Mouse (Mus musculus) MEL (cell line): ENCODE measurements around the gene Maml2. TPM values are rescaled to one million over a fixed set of nuclear protein-coding genes. Genes with fewer than 3 reads are reported as not detected.

Experiments used
- DNase-seq: peaks from one replicate; pipeline ENCODE4 v3.0.0; 2011; ENCODE audit warnings: low read depth, low spot score
- H3K27ac ChIP-seq: 2 replicates; pipeline ENCODE4 v1.5.1; 2012; ENCODE audit warnings: low read depth, mild to moderate bottlenecking, control low read depth, low read length, moderate library complexity; ENCODE audit not compliant: control insufficient read depth
- H3K27me3 ChIP-seq, 2 experiments: fragments of 150-350 bp in 1 of 2; sonication (generic) in 1 of 2; 2 replicates each; pipeline ENCODE4 v1.6.1; 2012; ENCODE audit warnings: low read length in 2 of 2, mild to moderate bottlenecking in 2 of 2, improper control_type of control experiment in 1 of 2, moderate library complexity in 1 of 2; ENCODE audit not compliant: insufficient read depth in 2 of 2, control insufficient read depth in 1 of 2
- H3K36me3 ChIP-seq, 2 experiments: 2 replicates each; pipeline ENCODE4 v1.6.1; 2012 to 2014; ENCODE audit warnings: low read length in 2 of 2, improper control_type of control experiment in 1 of 2, inconsistent platforms in 1 of 2, mild to moderate bottlenecking in 1 of 2; ENCODE audit not compliant: insufficient read depth in 2 of 2, control insufficient read depth in 1 of 2
- H3K4me1 ChIP-seq, 2 experiments: fragments of 150-350 bp in 1 of 2; sonication (generic) in 1 of 2; 2 replicates each; pipeline ENCODE4 v1.6.1; 2012; ENCODE audit warnings: low read length in 2 of 2, improper control_type of control experiment in 1 of 2, mild to moderate bottlenecking in 1 of 2; ENCODE audit not compliant: insufficient read depth in 2 of 2, control insufficient read depth in 1 of 2
- H3K4me3 ChIP-seq, 2 experiments: fragments of 150-350 bp in 1 of 2; sonication (generic) in 1 of 2; 2 replicates each; pipeline ENCODE4 v1.5.1; 2012; ENCODE audit warnings: low read depth in 2 of 2, low read length in 2 of 2, mild to moderate bottlenecking in 2 of 2, moderate library complexity in 2 of 2, control low read depth in 1 of 2, improper control_type of control experiment in 1 of 2; ENCODE audit not compliant: control insufficient read depth in 1 of 2, insufficient read depth in 1 of 2
- H3K79me2 ChIP-seq: 2 replicates; pipeline ENCODE4 v1.6.1; 2012; ENCODE audit warnings: mild to moderate bottlenecking, low read length, moderate library complexity; ENCODE audit not compliant: control insufficient read depth, poor library complexity, insufficient read depth
- H3K9ac ChIP-seq: 2 replicates; pipeline ENCODE4 v1.6.1; 2012; ENCODE audit warnings: low read depth, mild to moderate bottlenecking, control low read depth, low read length, moderate library complexity; ENCODE audit not compliant: control insufficient read depth, poor library complexity, severe bottlenecking
- H3K9me3 ChIP-seq: fragments of 150-350 bp; sonication (generic); replicated peaks from 2 replicates; pipeline ENCODE4 v1.6.1; 2012; ENCODE audit warnings: mild to moderate bottlenecking, low read length, improper control_type of control experiment, moderate library complexity; ENCODE audit not compliant: insufficient read depth
- CHD2 ChIP-seq: IDR thresholded peaks from 2 replicates; pipeline ENCODE4 v1.6.1; 2011; ENCODE audit warnings: low read length, improper control_type of control experiment
- CTCF ChIP-seq, 3 experiments: IDR thresholded peaks in 2 of 3; conservative IDR thresholded peaks in 1 of 3; 2 replicates each; pipeline ENCODE4 v1.5.1; 2011 to 2012; ENCODE audit warnings: low read length in 3 of 3, low read depth in 2 of 3, mild to moderate bottlenecking in 2 of 3, improper control_type of control experiment in 1 of 3, inconsistent platforms in 1 of 3, mixed read lengths in 1 of 3, moderate library complexity in 1 of 3; ENCODE audit not compliant: control insufficient read depth in 1 of 3, insufficient read depth in 1 of 3, poor library complexity in 1 of 3, severe bottlenecking in 1 of 3
- E2F4 ChIP-seq: IDR thresholded peaks from 2 replicates; pipeline ENCODE4 v1.6.1; 2011; ENCODE audit warnings: low read depth, low read length, improper control_type of control experiment, borderline replicate concordance
- ELF1 ChIP-seq: IDR thresholded peaks from 2 replicates; pipeline ENCODE4 v1.6.1; 2014; ENCODE audit warnings: low read depth, mild to moderate bottlenecking, inconsistent platforms, low read length, improper control_type of control experiment, moderate library complexity
- EP300 ChIP-seq, 2 experiments: IDR thresholded peaks; 2 replicates each; pipeline ENCODE4 v1.6.1; 2011; ENCODE audit warnings: improper control_type of control experiment in 2 of 2, low read length in 2 of 2, low read depth in 1 of 2, mild to moderate bottlenecking in 1 of 2
- GATA1 ChIP-seq: IDR thresholded peaks from 2 replicates; pipeline ENCODE4 v1.6.1; 2011; ENCODE audit warnings: low read depth, low read length, improper control_type of control experiment
- KAT2A ChIP-seq: conservative IDR thresholded peaks from 2 replicates; pipeline ENCODE4 v1.6.1; 2012; ENCODE audit warnings: low read depth, low read length, improper control_type of control experiment, inconsistent platforms
- MAFK ChIP-seq: IDR thresholded peaks from 2 replicates; pipeline ENCODE4 v1.6.1; 2011; ENCODE audit warnings: low read depth, mild to moderate bottlenecking, low read length, improper control_type of control experiment, borderline replicate concordance
- MAX ChIP-seq: IDR thresholded peaks from 2 replicates; pipeline ENCODE4 v1.6.1; 2011; ENCODE audit warnings: low read length, improper control_type of control experiment
- MAZ ChIP-seq: IDR thresholded peaks from 2 replicates; pipeline ENCODE4 v1.6.1; 2012; ENCODE audit warnings: low read depth, mild to moderate bottlenecking, inconsistent platforms, low read length, improper control_type of control experiment
- MEF2A ChIP-seq: IDR thresholded peaks from 2 replicates; pipeline ENCODE4 v1.6.1; 2014; ENCODE audit warnings: low read depth, mild to moderate bottlenecking, inconsistent platforms, low read length, improper control_type of control experiment; ENCODE audit not compliant: poor library complexity, insufficient replicate concordance, severe bottlenecking; ENCODE audit errors: extremely low read depth
- MXI1 ChIP-seq: IDR thresholded peaks from 2 replicates; pipeline ENCODE4 v1.6.1; 2011; ENCODE audit warnings: mild to moderate bottlenecking, low read depth, low read length, improper control_type of control experiment
- MYC ChIP-seq: IDR thresholded peaks from 2 replicates; pipeline ENCODE4 v1.6.1; 2011; ENCODE audit warnings: low read depth, mild to moderate bottlenecking, low read length, improper control_type of control experiment, moderate library complexity
- NELFE ChIP-seq: IDR thresholded peaks from 2 replicates; pipeline ENCODE4 v1.6.1; 2011; ENCODE audit warnings: low read depth, low read length, improper control_type of control experiment
- POLR2A ChIP-seq, 2 experiments: IDR thresholded peaks; 2 replicates each; pipeline ENCODE4 v1.6.1; 2011 to 2012; ENCODE audit warnings: low read length in 2 of 2, mild to moderate bottlenecking in 2 of 2, control low read depth in 1 of 2, improper control_type of control experiment in 1 of 2, low read depth in 1 of 2, moderate library complexity in 1 of 2; ENCODE audit not compliant: control insufficient read depth in 1 of 2, insufficient read depth in 1 of 2, poor library complexity in 1 of 2
- POLR2AphosphoS2 ChIP-seq: IDR thresholded peaks from 2 replicates; pipeline ENCODE4 v1.6.1; 2011; ENCODE audit warnings: low read length, improper control_type of control experiment
- RCOR1 ChIP-seq: IDR thresholded peaks from 2 replicates; pipeline ENCODE4 v1.6.1; 2012; ENCODE audit warnings: low read depth, mild to moderate bottlenecking, inconsistent platforms, low read length, improper control_type of control experiment
- SIN3A ChIP-seq: IDR thresholded peaks from 2 replicates; pipeline ENCODE4 v1.6.1; 2012; ENCODE audit warnings: low read length, improper control_type of control experiment, inconsistent platforms
- SMC3 ChIP-seq: IDR thresholded peaks from 2 replicates; pipeline ENCODE4 v1.6.1; 2011; ENCODE audit warnings: low read depth, low read length, improper control_type of control experiment
- TAL1 ChIP-seq: IDR thresholded peaks from 2 replicates; pipeline ENCODE4 v1.6.1; 2012; ENCODE audit warnings: mild to moderate bottlenecking, inconsistent platforms, low read length, moderate library complexity, mixed read lengths
- TBP ChIP-seq: IDR thresholded peaks from 2 replicates; pipeline ENCODE4 v1.8.0; 2011; ENCODE audit warnings: low read depth, low read length, improper control_type of control experiment
- TCF12 ChIP-seq: IDR thresholded peaks from 2 replicates; pipeline ENCODE4 v1.6.1; 2014; ENCODE audit warnings: low read depth, mild to moderate bottlenecking, inconsistent platforms, low read length, improper control_type of control experiment, moderate library complexity
- USF1 ChIP-seq: IDR thresholded peaks from 2 replicates; pipeline ENCODE4 v1.6.1; 2014; ENCODE audit warnings: low read depth, mild to moderate bottlenecking, inconsistent platforms, low read length, improper control_type of control experiment, moderate library complexity
- USF2 ChIP-seq, 2 experiments: IDR thresholded peaks; 2 replicates each; pipeline ENCODE4 v1.6.1; 2011 to 2012; ENCODE audit warnings: improper control_type of control experiment in 2 of 2, low read length in 2 of 2, borderline replicate concordance in 1 of 2, inconsistent platforms in 1 of 2, low read depth in 1 of 2, mild to moderate bottlenecking in 1 of 2; ENCODE audit not compliant: insufficient read depth in 1 of 2
- ZMIZ1 ChIP-seq: IDR thresholded peaks from 2 replicates; pipeline ENCODE4 v1.6.1; 2012; ENCODE audit warnings: low read depth, mild to moderate bottlenecking, inconsistent platforms, low read length, improper control_type of control experiment, moderate library complexity
- ZNF384 ChIP-seq: IDR thresholded peaks from 2 replicates; pipeline ENCODE4 v1.6.1; 2012; ENCODE audit warnings: low read depth, mild to moderate bottlenecking, inconsistent platforms, low read length, improper control_type of control experiment
- polyA plus RNA-seq, 2 experiments: library from polyadenylated mRNA; stranded (reverse) in 1 of 2; unstranded in 1 of 2; fragments of >175 nt in 1 of 2; fragments of >200 nt in 1 of 2; gene quantifications; 2 replicates each; pipeline versions ENCODE4 v1.2.1 to v1.2.4; 2012; ENCODE audit warnings: low replicate concordance in 2 of 2, low read depth in 1 of 2; ENCODE audit not compliant: insufficient read length in 2 of 2, insufficient read depth in 1 of 2, missing spikeins in 1 of 2
- total RNA-seq: library from RNA; depleted of rRNA; stranded (reverse); fragments of 300-350 nt; gene quantifications from 2 replicates; pipeline ENCODE4 v1.2.3, GENCODE M21; 2012

The Maml2 gene
- total and polyA plus RNA-seq, 3 experiments = 0.08 to 0.47 TPM; not detected in 1

DNA sequence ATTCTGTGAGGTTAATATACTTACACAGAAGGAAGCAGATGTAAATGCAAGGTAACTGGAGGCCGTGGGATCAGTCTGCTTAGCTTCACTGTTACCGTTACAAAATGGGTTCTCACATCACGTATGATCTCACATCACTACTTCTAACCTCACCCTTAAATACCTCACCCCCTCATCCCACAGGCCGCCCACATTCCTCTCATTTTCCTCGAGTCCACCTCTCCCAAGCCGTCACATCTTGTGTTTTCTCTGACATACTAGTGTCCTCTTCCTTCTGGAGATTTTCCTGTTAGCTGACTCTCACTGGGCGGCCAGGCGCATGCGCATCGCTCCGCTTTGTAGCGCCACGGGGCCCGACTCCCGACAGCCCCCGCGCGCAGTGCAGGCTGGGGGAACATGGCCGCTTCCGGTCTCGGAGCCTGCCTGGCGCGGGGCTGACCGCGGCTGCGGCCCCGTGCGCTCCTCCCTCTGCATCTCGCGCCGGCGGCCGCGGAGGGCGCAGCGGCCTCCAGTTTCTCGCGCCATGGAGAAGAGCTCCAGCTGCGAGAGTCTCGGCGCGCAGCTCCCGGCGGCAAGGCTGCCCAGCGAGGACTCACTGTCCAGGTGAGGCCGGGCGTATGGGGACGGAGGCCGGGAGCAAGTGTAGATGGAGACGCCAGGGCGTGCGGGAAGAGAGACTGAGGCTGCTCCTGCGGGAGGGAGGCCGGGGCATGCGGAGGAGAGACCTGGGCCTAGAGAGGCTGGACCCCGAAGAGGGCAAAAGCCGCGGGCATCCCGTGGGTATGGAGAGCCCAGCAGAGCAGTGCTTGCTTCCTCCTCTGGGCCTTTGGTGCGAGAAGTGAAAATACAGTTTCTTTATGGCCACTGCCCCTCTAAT lies 451.3 kb downstream of the Maml2 start (continued):
- TF ChIP-seq CTCF (IDR thresholded peaks at IDR 0.05 in 2 of 3, conservative IDR thresholded peaks at IDR 0.05 in 1 of 3; ENCODE audit: control insufficient read depth in 1 of 3, insufficient read depth in 1 of 3, low read depth in 2 of 3, low read length in 3 of 3, poor library complexity in 1 of 3, severe bottlenecking in 1 of 3) (peak in 1 of 3 experiments; percentile 10; a peak in 1 of 6 replicates), GATA1 (no peak), USF1 (peak; percentile 87), MAFK (no peak), MAZ (peak; percentile 75), KAT2A (peak; percentile 78), NELFE (peak; percentile 100), SIN3A (peak; percentile 85)
- TF ChIP-seq, all 39 proteins: peak for 26

DNA sequence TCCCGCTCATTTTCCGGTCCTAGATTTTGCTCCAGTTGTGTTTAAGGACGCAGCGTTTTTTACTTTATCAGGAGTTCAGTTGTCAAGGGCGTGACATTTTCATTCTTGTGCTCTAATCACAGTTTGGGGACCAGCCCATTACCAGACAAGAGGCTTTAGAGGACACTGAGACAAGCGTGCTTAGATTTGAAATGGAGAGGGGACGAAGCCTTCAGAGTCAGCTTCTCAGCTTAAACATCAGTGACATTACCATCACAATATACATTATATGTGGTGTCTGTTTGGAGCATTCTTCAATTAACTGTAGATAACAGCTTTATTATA lies 451.9 kb downstream of the Maml2 start:
- Histone ChIP-seq H3K36me3 (peaks cover 0 to 23% of the 10 kb centered on the region in 2 experiments; a peak in 3 of 4 replicates), H3K27ac (peak overlapping the region; percentile 61)
- TF ChIP-seq MYC = peak; percentile 52
- peak; percentile 78 for TF ChIP-seq MAX
- no peak for TF ChIP-seq ZMIZ1
- TF ChIP-seq POLR2AphosphoS2 = no peak
- TF ChIP-seq GATA1 = peak; percentile 44; the same call in 1 of the 2 replicates
- TF ChIP-seq SIN3A = peak; percentile 81
- TF ChIP-seq E2F4 = peak; percentile 10; the same call in 1 of the 2 replicates
- peak; percentile 70; the same call in 1 of the 2 replicates for TF ChIP-seq RCOR1
- no peak; a peak in 1 of 4 replicates for TF ChIP-seq EP300 (IDR thresholded peaks at IDR 0.05; ENCODE audit: low read depth in 1 of 2, low read length in 2 of 2)
- no peak for TF ChIP-seq USF1
- TF ChIP-seq KAT2A = no peak
- 0 out of 2 replicates have a peak, but pooled peaks have one; percentile 22 for TF ChIP-seq ELF1
- no peak for TF ChIP-seq MXI1

DNA sequence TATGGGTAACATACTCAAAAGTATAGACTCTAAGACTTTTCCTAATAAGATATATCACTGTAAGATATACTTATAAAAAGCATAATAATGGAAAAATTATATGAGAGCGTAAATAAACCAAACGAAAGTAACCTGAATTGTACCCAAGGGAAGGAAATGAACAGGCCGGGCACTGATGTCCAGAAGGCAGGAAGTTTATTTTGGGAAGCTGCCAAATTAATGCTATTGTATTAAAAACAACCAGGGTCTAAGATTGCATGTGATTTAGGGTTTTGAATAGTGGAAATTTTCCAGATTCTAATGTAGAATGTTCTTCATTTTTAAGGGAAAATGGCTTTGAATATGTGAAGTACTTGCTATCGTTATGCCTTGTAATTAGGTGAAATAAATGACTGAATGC lies 454.8 kb downstream of the Maml2 start:
- Histone ChIP-seq H3K27me3 (no peaks in the 10 kb centered on the region), H3K4me1 (peaks cover 6 to 13% of the 10 kb centered on the region in 2 experiments), H3K27ac (no peak overlapping the region), H3K9ac (no peak overlapping the region), H3K79me2 (peaks cover 43% of the 10 kb centered on the region), H3K9me3 (no peaks in the 10 kb centered on the region), H3K4me3 (no peak overlapping the region), H3K36me3 (peaks cover 0 to 23% of the 10 kb centered on the region in 2 experiments; a peak in 3 of 4 replicates)
- DNase-seq = no peak
- TF ChIP-seq POLR2A (IDR thresholded peaks at IDR 0.05; ENCODE audit: control insufficient read depth in 1 of 2, insufficient read depth in 1 of 2, low read depth in 1 of 2, low read length in 2 of 2, poor library complexity in 1 of 2) (no peak), TBP (no peak), MAX (no peak), MAZ (no peak), ZMIZ1 (no peak), TAL1 (no peak), GATA1 (no peak), CHD2 (no peak), TCF12 (no peak), MYC (no peak), SIN3A (no peak), MAFK (no peak), USF2 (IDR thresholded peaks at IDR 0.05; ENCODE audit: borderline replicate concordance in 1 of 2, insufficient read depth in 1 of 2, low read depth in 1 of 2, low read length in 2 of 2) (no peak), RCOR1 (no peak), MEF2A (no peak), ZNF384 (no peak), SMC3 (no peak)

More for the DNA sequence above, 451.9 kb downstream of the Maml2 start:
- H3K9me3 ChIP-seq = no peaks in the 10 kb centered on the region
- peak; percentile 87 for DNase-seq
- peak overlapping the region; percentile 62 to 66 for H3K4me3 ChIP-seq
- peaks cover 43% of the 10 kb centered on the region for H3K79me2 ChIP-seq
- peaks cover 6 to 13% of the 10 kb centered on the region in 2 experiments for H3K4me1 ChIP-seq
- H3K9ac ChIP-seq = peak overlapping the region; percentile 81
- H3K27me3 ChIP-seq = no peaks in the 10 kb centered on the region
